Mouse (Mus musculus): ENCODE results near the gene Colq. TPM values are rescaled to one million over a fixed set of nuclear protein-coding genes. Genes with fewer than 3 reads are reported as not detected.

The Colq gene
- polyA plus RNA-seq, 1 experiment from 2014 or later: 0.50 TPM

GRCm38 (mm10) chr14:31543885-31544442, 47.2 kb downstream of the Colq start:
- Histone ChIP-seq H3K27me3 (replicated peaks; ENCODE audit: control insufficient read depth, insufficient read depth, low read length) (no peaks in the 10 kb centered on the region), H3K9me3 (ENCODE audit: control insufficient read depth, low read length) (no peaks in the 10 kb centered on the region), H3K9ac (ENCODE audit: low read depth, low read length) (no peak overlapping the region), H3K4me2 (ENCODE audit: low read length) (no peak overlapping the region), H3K4me3 (ENCODE audit: low read length) (no peak overlapping the region), H3K36me3 (ENCODE audit: control insufficient read depth, insufficient read depth, low read length) (no peaks in the 10 kb centered on the region), H3K27ac (ENCODE audit: low read depth, low read length) (no peak overlapping the region), H3K4me1 (ENCODE audit: control insufficient read depth, insufficient read depth, low read depth, low read length) (no peaks in the 10 kb centered on the region)
- whole genome bisulfite sequencing: 82% methylated on average over 11 of the region's 11 CpGs
- ATAC-seq: no peak

- Histone ChIP-seq H3K27me3 (replicated peaks; ENCODE audit: control insufficient read depth, insufficient read depth, low read length) (no peaks in the 10 kb centered on the region), H3K27ac (ENCODE audit: low read depth, low read length) (no peak overlapping the region), H3K4me3 (ENCODE audit: low read length) (no peak overlapping the region), H3K9ac (ENCODE audit: low read depth, low read length) (no peak overlapping the region), H3K9me3 (ENCODE audit: control insufficient read depth, low read length) (no peaks in the 10 kb centered on the region), H3K4me1 (ENCODE audit: control insufficient read depth, insufficient read depth, low read depth, low read length) (no peaks in the 10 kb centered on the region), H3K36me3 (ENCODE audit: control insufficient read depth, insufficient read depth, low read length) (no peaks in the 10 kb centered on the region), H3K4me2 (ENCODE audit: low read length) (no peak overlapping the region)
- 75% methylated on average over 6 of the region's 6 CpGs for WGBS
- ATAC-seq: no peak
Measured at GRCm38 (mm10) chr14:31537298-31537697, 53.8 kb downstream of the Colq start.

GRCm38 (mm10) chr14:31532656-31533055, 58.5 kb downstream of the Colq start:
- Histone ChIP-seq H3K4me1 (ENCODE audit: control insufficient read depth, insufficient read depth, low read depth, low read length) (no peaks in the 10 kb centered on the region), H3K27me3 (replicated peaks; ENCODE audit: control insufficient read depth, insufficient read depth, low read length) (no peaks in the 10 kb centered on the region), H3K4me3 (ENCODE audit: low read length) (no peak overlapping the region), H3K27ac (ENCODE audit: low read depth, low read length) (no peak overlapping the region), H3K36me3 (ENCODE audit: control insufficient read depth, insufficient read depth, low read length) (no peaks in the 10 kb centered on the region), H3K4me2 (ENCODE audit: low read length) (no peak overlapping the region), H3K9ac (ENCODE audit: low read depth, low read length) (no peak overlapping the region), H3K9me3 (ENCODE audit: control insufficient read depth, low read length) (no peaks in the 10 kb centered on the region)
- ATAC-seq: no peak
- 63% methylated on average over 3 of the region's 3 CpGs for WGBS

- ATAC-seq: no peak
- Histone ChIP-seq H3K4me1 (ENCODE audit: control insufficient read depth, insufficient read depth, low read depth, low read length) (no peaks in the 10 kb centered on the region), H3K9me3 (ENCODE audit: control insufficient read depth, low read length) (no peaks in the 10 kb centered on the region), H3K4me2 (ENCODE audit: low read length) (no peak overlapping the region), H3K27me3 (replicated peaks; ENCODE audit: control insufficient read depth, insufficient read depth, low read length) (no peaks in the 10 kb centered on the region), H3K9ac (ENCODE audit: low read depth, low read length) (no peak overlapping the region), H3K27ac (ENCODE audit: low read depth, low read length) (no peak overlapping the region), H3K36me3 (ENCODE audit: control insufficient read depth, insufficient read depth, low read length) (no peaks in the 10 kb centered on the region), H3K4me3 (ENCODE audit: low read length) (no peak overlapping the region)
- WGBS: 78% methylated on average over 12 of the region's 12 CpGs
Measured at GRCm38 (mm10) chr14:31531506-31532148, 59.5 kb downstream of the Colq start.

DNA sequence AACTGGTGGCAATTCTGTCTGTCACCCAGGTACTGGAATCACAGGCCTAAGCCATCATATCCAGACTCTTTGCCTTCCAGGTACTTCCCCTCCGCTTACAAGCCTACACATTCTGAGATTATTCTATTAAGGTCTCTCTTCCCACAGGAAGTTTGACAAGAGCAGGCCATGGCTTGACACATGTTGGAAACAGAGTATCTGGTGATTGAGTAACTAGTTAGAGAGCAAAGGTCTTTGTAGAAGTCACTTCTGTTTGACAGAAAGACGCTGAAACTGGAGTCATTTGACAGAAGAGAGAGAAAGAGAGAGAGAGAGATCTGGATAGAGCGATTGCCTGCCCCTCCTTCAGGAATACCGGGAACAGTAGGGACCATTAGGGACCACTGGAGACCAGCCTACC, 60.3 kb downstream of the Colq start:
- no peaks in the 10 kb centered on the region for H3K27me3 ChIP-seq (replicated peaks; ENCODE audit: control insufficient read depth, insufficient read depth, low read length)
- H3K4me2 ChIP-seq (ENCODE audit: low read length): no peak overlapping the region
- no peaks in the 10 kb centered on the region for H3K4me1 ChIP-seq (ENCODE audit: control insufficient read depth, insufficient read depth, low read depth, low read length)
- H3K4me3 ChIP-seq (ENCODE audit: low read length): no peak overlapping the region
- no peaks in the 10 kb centered on the region for H3K9me3 ChIP-seq (ENCODE audit: control insufficient read depth, low read length)
- H3K27ac ChIP-seq (ENCODE audit: low read depth, low read length): no peak overlapping the region
- 89% methylated on average over 4 of the region's 4 CpGs for WGBS
- no peak overlapping the region for H3K9ac ChIP-seq (ENCODE audit: low read depth, low read length)
- H3K36me3 ChIP-seq (ENCODE audit: control insufficient read depth, insufficient read depth, low read length): no peaks in the 10 kb centered on the region
- no peak for ATAC-seq

DNA sequence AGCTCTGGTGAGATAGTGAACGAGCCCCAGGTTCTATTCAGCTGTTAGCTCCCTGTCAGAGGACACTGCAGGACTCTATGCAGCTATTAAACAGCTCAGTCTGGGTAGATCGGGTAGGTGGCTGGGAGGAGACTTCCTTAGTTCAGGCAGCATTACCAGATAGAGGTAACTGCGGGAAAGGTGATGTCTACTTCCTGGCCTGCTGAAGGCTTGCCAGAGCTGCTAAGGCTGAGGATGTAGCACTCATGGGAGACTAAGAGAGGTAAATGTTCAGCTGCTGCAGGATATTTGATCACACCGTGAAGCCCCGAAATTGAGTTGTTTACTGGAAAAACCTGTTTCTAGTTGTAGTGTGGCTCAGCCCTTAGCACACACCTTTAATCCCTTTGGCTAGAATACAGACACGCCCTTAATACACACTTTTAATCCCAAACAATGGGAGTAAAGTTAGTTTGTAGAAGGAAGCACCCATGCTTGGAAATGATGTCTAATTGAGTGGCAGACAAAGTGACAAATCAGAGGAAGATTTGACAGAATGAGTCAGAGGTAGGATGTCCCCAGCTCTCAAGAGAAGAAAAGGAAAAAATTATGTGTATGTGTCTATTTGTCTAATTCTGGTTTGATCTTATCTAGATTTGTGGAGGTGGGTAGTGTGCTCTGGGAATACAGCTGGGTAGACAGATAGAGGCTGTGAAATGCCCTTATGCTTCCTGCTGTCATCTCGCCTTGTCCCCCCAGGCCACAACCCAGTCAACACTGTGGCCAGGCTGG, 65.9 kb downstream of the Colq start:
- Histone ChIP-seq H3K4me3 (ENCODE audit: low read length) (no peak overlapping the region), H3K4me1 (ENCODE audit: control insufficient read depth, insufficient read depth, low read depth, low read length) (no peaks in the 10 kb centered on the region), H3K36me3 (ENCODE audit: control insufficient read depth, insufficient read depth, low read length) (no peaks in the 10 kb centered on the region), H3K4me2 (ENCODE audit: low read length) (no peak overlapping the region), H3K27me3 (replicated peaks; ENCODE audit: control insufficient read depth, insufficient read depth, low read length) (no peaks in the 10 kb centered on the region), H3K9me3 (ENCODE audit: control insufficient read depth, low read length) (no peaks in the 10 kb centered on the region), H3K27ac (ENCODE audit: low read depth, low read length) (no peak overlapping the region), H3K9ac (ENCODE audit: low read depth, low read length) (no peak overlapping the region)
- ATAC-seq: no peak
- WGBS: 82% methylated on average over 7 of the region's 7 CpGs

DNA sequence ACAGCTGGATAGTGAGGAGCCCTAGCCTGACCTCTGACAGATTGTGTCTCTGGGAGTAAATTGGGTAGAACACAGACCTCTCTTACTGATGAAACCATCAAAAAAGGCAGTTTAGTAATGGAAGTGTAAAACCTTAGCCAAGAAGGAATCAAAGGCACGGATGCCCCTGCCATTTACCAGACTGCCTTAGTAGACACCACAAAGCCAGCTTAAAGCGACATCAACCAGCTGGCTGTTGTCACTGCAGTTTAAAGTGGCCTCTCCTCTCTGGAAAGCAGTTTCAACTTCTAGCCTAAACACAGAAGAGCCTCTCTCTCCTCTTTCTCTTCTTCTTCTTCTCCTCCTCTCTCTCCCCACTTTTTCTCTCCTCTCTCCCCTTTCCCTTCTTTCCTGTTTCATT, 69.8 kb downstream of the Colq start:
- 82% methylated on average over 2 of the region's 2 CpGs for WGBS
- Histone ChIP-seq H3K36me3 (ENCODE audit: control insufficient read depth, insufficient read depth, low read length) (no peaks in the 10 kb centered on the region), H3K27me3 (replicated peaks; ENCODE audit: control insufficient read depth, insufficient read depth, low read length) (no peaks in the 10 kb centered on the region), H3K4me3 (ENCODE audit: low read length) (no peak overlapping the region), H3K4me1 (ENCODE audit: control insufficient read depth, insufficient read depth, low read depth, low read length) (no peaks in the 10 kb centered on the region), H3K9me3 (ENCODE audit: control insufficient read depth, low read length) (no peaks in the 10 kb centered on the region), H3K9ac (ENCODE audit: low read depth, low read length) (no peak overlapping the region), H3K4me2 (ENCODE audit: low read length) (no peak overlapping the region), H3K27ac (ENCODE audit: low read depth, low read length) (no peak overlapping the region)
- ATAC-seq: no peak

GRCm38 (mm10) chr14:31519165-31519564, 72.0 kb downstream of the Colq start:
- 58% methylated on average over 3 of the region's 3 CpGs for WGBS
- no peaks in the 10 kb centered on the region for H3K27me3 ChIP-seq (replicated peaks; ENCODE audit: control insufficient read depth, insufficient read depth, low read length)
- H3K4me2 ChIP-seq (ENCODE audit: low read length): no peak overlapping the region
- no peak for ATAC-seq
- H3K9me3 ChIP-seq (ENCODE audit: control insufficient read depth, low read length): peaks cover 6% of the 10 kb centered on the region; the same call in 1 of the 2 replicates
- no peak overlapping the region for H3K4me3 ChIP-seq (ENCODE audit: low read length)
- no peak overlapping the region for H3K27ac ChIP-seq (ENCODE audit: low read depth, low read length)
- no peaks in the 10 kb centered on the region for H3K4me1 ChIP-seq (ENCODE audit: control insufficient read depth, insufficient read depth, low read depth, low read length)
- H3K36me3 ChIP-seq (ENCODE audit: control insufficient read depth, insufficient read depth, low read length): no peaks in the 10 kb centered on the region
- no peak overlapping the region for H3K9ac ChIP-seq (ENCODE audit: low read depth, low read length)

DNA sequence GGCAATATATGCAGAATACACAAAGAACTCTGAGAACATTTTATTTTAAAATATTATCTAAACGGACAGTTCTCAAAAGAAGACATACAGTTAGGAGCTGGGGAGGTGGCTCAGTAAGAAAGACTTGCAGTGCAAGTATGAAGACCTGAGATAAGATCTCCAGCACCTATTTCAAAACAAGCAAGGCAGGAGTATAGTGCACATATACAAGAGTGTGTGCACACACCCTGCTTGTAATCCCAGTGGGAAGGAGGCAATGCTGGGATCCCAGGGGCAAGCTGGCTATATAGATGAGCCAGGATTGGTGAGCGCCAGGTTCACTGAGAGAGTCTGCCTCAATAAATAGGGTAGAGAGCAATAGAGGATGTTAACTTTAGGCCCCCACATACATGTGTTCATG, 75.2 kb downstream of the Colq start:
- no peaks in the 10 kb centered on the region for H3K36me3 ChIP-seq (ENCODE audit: control insufficient read depth, insufficient read depth, low read length)
- no peaks in the 10 kb centered on the region for H3K4me1 ChIP-seq (ENCODE audit: control insufficient read depth, insufficient read depth, low read depth, low read length)
- H3K27ac ChIP-seq (ENCODE audit: low read depth, low read length): no peak overlapping the region
- H3K4me3 ChIP-seq (ENCODE audit: low read length): no peak overlapping the region
- H3K9ac ChIP-seq (ENCODE audit: low read depth, low read length): no peak overlapping the region
- 93% methylated on average over 2 of the region's 2 CpGs for WGBS
- no peak overlapping the region for H3K4me2 ChIP-seq (ENCODE audit: low read length)
- no peaks in the 10 kb centered on the region for H3K27me3 ChIP-seq (replicated peaks; ENCODE audit: control insufficient read depth, insufficient read depth, low read length)
- H3K9me3 ChIP-seq (ENCODE audit: control insufficient read depth, low read length): peaks cover 8% of the 10 kb centered on the region; the same call in 1 of the 2 replicates
- no peak for ATAC-seq
